Mouse (Mus musculus) layer of hippocampus, postnatal 14 days (tissue): ENCODE data around the gene Zfp213. TPM values are rescaled to one million over a fixed set of nuclear protein-coding genes. Genes with fewer than 3 reads are reported as not detected.
"Not testable (repeated sequence)": the region's sequence is repeated elsewhere in the genome, so short reads cannot be mapped to it uniquely, and the experiment has no call there.

Source experiments
- DNase-seq, 2 experiments: peaks; one replicate each; pipeline ENCODE4 v3.0.0; 2021 to 2022; ENCODE audit warnings: low spot score in 2 of 2, mixed read lengths in 1 of 2
- long read RNA-seq, 2 experiments: library from polyadenylated mRNA; stranded (forward); transcript quantifications; one replicate each; pipeline ENCODE4 v2.0.0; 2021
- total RNA-seq, 2 experiments: library from RNA; stranded (reverse); gene quantifications; 2 replicates each; pipeline ENCODE4 v1.2.3; 2021

Gene Zfp213
- total RNA-seq, result 1 to 10 TPM; 4.6 to 6.5 TPM
- long read RNA-seq, experiment 1, transcript Zfp213-201 (6 exons, 2,686 nt), result major isoform, 14 of 16 reads
- long read RNA-seq, experiment 1, partial matches to known transcripts, result 0 of 16 reads
- long read RNA-seq, experiment 1, other reads (novel, unspliced or antisense), result 2 of 16 reads
- long read RNA-seq, experiment 2, transcript Zfp213-201 (6 exons, 2,686 nt), result major isoform, 14 of 22 reads
- long read RNA-seq, experiment 2, partial matches to known transcripts, result 0 of 22 reads
- long read RNA-seq, experiment 2, other reads (novel, unspliced or antisense), result 8 of 22 reads

GRCm38 (mm10) chr17:23563595-23564367 is at the start of gene Zfp213:
Gene Zfp213, minus strand, starts transcription at chr17:23564238.
- DNase-seq, result peak; percentile 92 to 96

- peak; percentile 13 to 26 for DNase-seq
These were observed 46.3 kb upstream of the Zfp213 start for GRCm38 (mm10) chr17:23610361-23610800.

DNA sequence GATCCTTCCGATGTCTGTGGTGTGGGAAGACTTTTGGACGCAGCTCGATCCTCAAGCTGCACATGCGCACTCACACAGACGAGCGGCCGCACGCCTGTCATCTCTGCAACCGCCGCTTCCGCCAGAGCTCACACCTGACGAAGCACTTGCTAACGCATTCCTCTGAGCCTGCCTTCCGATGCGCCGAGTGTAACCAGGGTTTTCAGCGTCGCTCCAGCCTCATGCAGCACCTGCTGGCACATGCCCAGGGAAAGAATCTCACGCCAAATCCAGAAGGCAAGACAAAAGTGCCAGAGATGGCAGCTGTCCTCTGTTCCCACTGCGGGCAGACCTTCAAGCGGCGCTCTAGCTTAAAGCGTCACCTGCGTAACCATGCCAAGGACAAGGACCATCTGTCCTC is 45.6 kb upstream of the Zfp213 start:
- DNase-seq, result no peak

DNA sequence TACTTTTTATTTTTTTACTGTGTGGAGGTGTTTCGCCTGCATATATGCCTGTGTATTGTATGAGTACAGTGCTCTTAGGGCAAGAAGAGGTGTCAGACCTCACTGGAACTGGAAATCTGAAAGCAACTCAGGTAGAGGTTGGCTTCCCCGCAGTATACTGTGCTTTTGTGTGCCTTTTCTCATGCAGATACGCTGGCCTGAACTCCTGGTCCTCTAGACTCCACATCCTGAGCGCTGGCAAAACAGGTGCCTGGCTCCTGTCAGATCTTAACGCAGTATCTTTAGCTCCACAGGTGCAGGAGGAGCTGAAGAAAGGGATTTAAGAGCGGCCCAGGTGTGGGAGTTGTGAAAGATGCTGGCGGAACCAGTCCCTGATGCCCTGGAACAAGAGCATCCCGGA is 41.2 kb upstream of the Zfp213 start:
- DNase-seq, result no peak

- no peak for DNase-seq
These were observed 40.4 kb upstream of the Zfp213 start for GRCm38 (mm10) chr17:23604394-23604793.

- DNase-seq, result no peak
These were observed 39.5 kb upstream of the Zfp213 start for GRCm38 (mm10) chr17:23603542-23603941.

DNA sequence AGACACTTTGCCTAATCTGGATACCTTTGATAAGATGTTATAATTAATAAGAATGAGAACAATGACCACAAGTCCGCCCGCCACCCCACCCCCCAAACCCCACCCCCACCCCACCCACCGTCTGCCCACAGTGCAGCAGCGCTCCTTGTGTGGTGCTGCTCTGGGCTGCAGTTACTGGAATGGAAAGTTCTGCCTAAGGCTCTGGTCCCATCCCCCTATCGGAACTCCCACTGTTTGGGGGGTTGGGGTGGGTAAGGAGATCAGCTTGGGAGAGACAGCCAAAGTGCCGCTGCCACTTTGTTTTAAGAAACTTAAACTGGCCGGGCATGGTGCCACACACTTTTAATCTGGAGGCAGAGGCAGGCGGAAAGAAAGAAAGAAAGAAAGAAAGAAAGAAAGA is 39.0 kb upstream of the Zfp213 start:
- no peak for DNase-seq

DNA sequence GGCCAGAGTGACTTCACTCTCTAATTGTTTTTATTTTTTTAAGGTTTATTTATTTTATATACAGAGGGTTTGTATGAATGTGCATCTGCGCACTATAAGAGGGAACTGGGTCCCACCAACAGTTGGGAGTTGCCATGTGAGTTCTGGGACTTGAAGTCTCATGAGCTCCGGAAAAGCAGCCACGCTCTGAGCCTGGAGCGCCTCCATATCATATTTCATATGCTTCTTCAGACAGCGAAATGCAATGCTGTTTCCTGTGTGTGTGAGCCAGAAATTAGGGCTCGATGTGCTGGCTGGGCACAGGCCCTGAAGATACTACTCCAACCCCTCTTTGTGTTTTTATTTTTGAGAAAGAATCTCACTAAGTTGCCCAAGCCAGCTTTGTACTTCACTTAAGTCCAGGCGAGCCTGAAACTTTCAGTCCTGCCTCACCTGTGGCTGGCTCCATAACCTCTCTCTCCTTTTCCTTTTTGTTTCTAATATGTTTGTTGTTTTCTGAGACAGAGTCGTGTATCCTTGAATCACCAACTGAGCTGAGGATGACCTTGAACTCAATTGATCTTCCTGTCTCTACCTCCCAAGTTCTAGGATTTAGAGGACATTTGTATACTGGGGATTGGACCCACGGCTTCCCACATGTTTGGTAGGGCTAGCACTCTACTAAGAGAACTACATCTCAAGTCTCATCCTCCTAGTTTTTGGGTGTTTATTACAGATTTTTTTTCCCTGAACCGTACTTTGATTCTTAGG is 38.0 kb upstream of the Zfp213 start:
- no peak for DNase-seq

- DNase-seq, result no peak
These were observed 36.9 kb upstream of the Zfp213 start, which contains the start of gene Zscan10 for GRCm38 (mm10) chr17:23600641-23601622. Gene Zscan10, plus strand, starts transcription at chr17:23600856.

GRCm38 (mm10) chr17:23599605-23600063 is 35.6 kb upstream of the Zfp213 start:
- DNase-seq, result no peak

DNA sequence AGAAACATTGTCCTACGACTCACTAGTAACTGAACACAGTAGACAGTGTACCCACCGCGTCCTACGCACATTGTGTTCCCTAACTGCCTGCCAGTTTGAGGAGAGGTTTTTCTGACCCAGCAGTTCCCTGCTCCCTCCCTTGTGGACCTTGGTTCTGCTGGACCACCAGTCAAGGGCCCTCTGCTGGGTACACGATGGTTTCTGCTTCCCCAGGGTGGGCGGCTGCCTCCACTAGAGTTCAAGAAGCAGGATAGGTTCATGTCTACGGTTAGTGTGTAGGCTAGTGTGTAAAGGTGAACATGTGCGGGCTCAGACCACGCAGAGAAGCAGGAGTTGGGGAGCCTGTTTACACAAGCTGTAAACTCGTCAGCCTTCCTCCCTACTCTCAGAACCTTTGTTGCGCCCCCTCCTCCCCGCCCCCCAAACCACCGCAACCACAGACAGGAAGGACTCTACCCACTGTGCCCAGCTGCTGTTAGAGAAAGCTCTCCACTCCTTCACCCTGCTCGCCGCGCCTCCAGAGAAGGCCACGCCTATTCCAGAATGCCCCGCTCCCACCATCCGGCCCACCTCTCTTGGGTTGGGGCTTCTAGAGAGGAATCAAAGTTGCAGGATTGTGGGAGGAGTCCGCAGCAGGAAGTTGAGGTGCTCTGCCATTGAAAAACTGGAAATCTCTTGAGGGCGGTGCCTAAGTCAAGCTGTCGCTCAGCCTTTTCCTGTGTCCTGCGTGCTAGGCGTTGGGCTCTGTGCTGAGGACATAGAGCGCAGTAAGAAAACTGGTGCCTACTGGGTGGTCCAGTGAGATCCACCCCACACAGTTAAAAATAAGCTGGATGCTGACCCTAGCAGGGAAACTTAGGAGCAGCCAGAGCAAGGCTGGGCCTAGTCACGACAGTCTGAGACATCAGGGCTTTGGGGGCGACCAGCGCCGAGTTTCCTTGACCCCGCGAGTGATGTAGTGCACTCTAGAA is 34.8 kb upstream of the Zfp213 start, which contains the start of gene Zfp13:
Zfp13 (minus strand) TSS at position 906 of the 971 bp plus-strand sequence.
- DNase-seq, result peak; percentile 61 to 85

GRCm38 (mm10) chr17:23595139-23595538 is 31.1 kb upstream of the Zfp213 start:
- not testable (repeated sequence) for DNase-seq

GRCm38 (mm10) chr17:23592926-23593300 is 28.9 kb upstream of the Zfp213 start:
- no peak for DNase-seq

- DNase-seq, result peak; percentile 93 to 96
These were observed 28.3 kb upstream of the Zfp213 start for GRCm38 (mm10) chr17:23592208-23592925.

- no peak for DNase-seq
These were observed 23.2 kb upstream of the Zfp213 start for GRCm38 (mm10) chr17:23587253-23587652.

DNA sequence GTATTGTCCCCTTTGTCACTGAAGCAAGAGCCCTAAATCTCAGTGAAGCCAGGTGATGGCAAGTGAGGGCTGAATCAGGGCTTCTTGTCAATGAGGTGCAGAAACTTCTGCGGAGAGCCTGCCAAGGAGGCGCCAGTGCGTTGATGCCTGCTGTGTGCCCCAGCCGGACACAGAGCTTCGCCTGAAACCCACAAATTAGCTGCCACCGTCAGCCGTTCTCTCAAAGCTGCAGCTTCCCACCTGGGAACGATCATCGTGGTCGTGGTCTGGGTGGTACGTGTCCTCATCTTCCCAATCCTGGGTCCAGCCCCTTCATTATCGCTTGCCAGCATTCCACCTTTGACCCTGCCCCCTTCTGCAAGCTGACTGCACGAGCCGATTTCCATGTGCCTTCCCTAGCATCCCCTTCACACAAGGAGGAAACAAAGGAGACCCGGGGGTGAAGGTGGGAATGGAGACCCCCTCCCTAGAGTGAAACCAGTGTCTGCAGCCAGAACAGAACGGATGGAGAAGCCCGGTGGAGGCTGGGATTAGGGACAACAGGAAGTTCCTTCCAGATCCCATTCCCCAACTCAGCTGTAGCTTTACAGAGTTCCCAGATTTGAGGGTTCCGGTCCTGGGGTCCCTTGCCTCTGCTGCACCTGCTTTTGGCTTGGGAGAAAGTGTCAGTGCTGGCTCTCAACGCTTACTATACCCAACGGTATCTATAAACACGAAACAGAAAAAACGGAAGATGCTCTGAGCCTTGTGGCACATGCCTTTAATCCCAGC is 21.9 kb upstream of the Zfp213 start:
- peak; percentile 80 to 85 for DNase-seq

DNA sequence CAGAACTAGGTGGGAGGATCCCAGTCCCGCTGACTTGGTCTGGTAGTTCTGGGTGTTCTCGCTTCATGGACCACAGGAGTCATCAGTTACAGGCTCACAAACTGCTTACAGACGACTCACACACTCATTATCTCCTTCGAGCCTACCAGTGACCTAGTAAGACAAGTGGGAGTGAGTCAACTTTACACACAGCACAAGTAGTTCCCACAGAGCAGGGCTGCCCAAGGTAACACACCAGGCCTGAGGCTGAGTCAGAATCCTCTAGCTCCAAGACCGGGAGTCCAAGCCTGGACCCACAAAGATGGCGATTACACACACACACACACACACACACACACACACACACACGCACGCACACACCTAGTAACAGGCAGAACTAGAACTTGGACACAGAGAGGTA is 20.7 kb upstream of the Zfp213 start:
- DNase-seq, result no peak
